Mouse (Mus musculus): ENCODE data around the gene Tbpl1. TPM values are rescaled to one million over a fixed set of nuclear protein-coding genes. Genes with fewer than 3 reads are reported as not detected.

Gene Tbpl1
- polyA plus RNA-seq, 1 experiment from 2014 or later, result 82.2 TPM

DNA sequence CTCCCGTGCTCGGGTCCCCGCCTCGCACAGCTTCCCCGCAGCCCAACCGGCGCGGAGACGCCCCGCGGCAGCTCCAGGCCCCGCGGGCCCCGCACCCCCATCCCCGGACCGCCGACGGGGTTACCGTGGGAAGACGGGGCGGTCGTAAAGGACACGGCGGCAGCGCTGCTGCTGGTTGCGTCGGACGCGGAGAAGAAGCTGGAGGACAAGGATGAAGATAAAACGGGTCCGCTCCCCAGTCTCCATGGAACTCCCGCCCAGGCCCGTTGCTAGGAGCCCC lies 806 bp downstream of the Tbpl1 start:
- Histone ChIP-seq H3K36me3 (no peaks in the 10 kb centered on the region), H3K9ac (peak overlapping the region; percentile 87), H3K4me3 (peak overlapping the region; percentile 92), H3K27me3 (no peaks in the 10 kb centered on the region), H3K4me2 (replicated peaks) (peak overlapping the region; percentile 84), H3K27ac (peak overlapping the region; percentile 80), H3K4me1 (peaks cover 26% of the 10 kb centered on the region), H3K9me3 (no peaks in the 10 kb centered on the region)
- ATAC-seq (ENCODE audit: insufficient number of reproducible peaks, insufficient read depth, low FRiP score, low TSS enrichment), result no peak; the same call in 1 of the 2 replicates
- 1% methylated on average over 33 of the region's 33 CpGs for WGBS

DNA sequence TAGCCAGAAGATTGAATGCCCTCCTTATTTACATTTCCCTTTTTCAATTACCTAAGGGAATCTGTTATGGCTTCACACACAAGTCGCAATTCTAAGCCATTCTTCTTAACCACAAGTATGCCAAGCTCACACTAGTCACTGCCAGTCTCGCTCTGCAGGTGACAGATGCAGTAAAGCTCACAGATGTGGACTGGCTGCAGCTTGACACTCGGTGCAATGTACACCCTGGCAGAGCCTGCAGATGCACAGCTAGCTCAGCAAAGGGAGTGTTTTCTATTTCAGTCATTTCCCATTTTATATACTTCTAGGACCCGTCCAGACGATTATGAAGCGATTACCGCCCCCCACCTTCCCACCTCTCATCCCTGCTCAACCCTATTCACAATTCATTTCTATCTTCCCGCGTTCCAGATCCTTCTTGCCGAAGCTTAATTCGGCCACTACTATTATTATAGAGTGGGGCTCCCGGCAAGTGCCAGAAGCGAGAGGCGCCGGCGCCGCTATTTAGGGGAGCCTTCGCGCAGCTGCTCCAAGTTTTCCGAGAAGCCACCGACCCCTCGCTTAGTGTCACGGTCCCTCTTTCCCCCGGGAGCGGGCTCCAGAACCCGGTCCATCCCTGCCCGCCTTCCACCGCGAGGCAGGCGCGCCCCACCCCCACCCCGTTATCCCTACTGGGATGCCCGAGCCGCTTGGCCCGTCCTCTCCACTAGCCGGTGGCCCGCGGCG lies 1.3 kb downstream of the Tbpl1 start:
- H3K27ac ChIP-seq, result peak overlapping the region; percentile 80
- H3K27me3 ChIP-seq, result no peaks in the 10 kb centered on the region
- no peaks in the 10 kb centered on the region for H3K36me3 ChIP-seq
- no peaks in the 10 kb centered on the region for H3K9me3 ChIP-seq
- H3K4me2 ChIP-seq (replicated peaks), result peak overlapping the region; percentile 84
- WGBS, result under 1% methylated on average over 39 of the region's 39 CpGs
- H3K4me3 ChIP-seq, result peak overlapping the region; percentile 92
- peak; percentile 58; the same call in 1 of the 2 replicates for ATAC-seq (ENCODE audit: insufficient number of reproducible peaks, insufficient read depth, low FRiP score, low TSS enrichment)
- peaks cover 26% of the 10 kb centered on the region for H3K4me1 ChIP-seq
- H3K9ac ChIP-seq, result peak overlapping the region; percentile 87

DNA sequence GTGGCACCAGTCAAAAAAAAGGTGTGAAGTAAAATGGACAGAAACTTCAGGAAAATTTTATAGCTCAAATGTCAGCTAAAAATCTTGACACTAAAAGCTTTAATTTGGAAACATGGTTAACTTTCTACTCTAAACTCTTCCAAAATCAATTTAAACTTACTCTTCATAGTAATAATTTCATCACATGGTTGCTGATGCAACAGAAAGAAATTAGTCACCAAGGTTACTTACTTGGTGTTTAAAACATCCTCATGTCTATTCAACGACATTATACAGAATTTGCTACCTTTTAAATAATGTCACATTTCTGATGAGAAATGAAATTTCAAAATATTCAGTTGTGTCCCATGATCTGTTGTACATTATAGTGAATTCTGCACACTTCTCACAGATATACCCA lies 3.5 kb downstream of the Tbpl1 start:
- no peak for ATAC-seq (ENCODE audit: insufficient number of reproducible peaks, insufficient read depth, low FRiP score, low TSS enrichment)
- H3K9ac ChIP-seq, result no peak overlapping the region
- no peaks in the 10 kb centered on the region for H3K9me3 ChIP-seq
- no peak overlapping the region for H3K27ac ChIP-seq
- H3K27me3 ChIP-seq, result no peaks in the 10 kb centered on the region
- WGBS, result 86% methylated on average over 1 of the region's 1 CpGs
- H3K36me3 ChIP-seq, result no peaks in the 10 kb centered on the region
- no peak overlapping the region for H3K4me3 ChIP-seq
- H3K4me2 ChIP-seq (replicated peaks), result no peak overlapping the region
- peaks cover 26% of the 10 kb centered on the region for H3K4me1 ChIP-seq

DNA sequence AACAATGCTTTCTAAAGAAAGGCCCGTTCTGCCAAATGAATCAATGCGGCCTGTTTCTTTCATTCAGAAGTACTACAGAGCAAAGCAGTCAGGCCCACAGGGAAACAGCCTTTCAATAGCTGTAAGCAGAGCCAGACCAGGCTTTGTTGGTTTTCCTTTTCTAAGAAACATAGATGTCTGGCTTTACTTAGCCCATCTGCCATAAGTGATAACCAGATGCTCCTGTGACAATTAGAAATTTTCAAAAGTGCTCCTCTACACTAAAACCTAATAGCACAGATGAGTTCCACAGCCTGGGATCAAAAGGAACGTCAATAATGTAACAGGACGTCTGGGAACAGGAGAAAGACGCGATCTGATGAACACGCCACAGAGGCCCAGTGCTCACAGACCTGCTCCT lies 5.4 kb downstream of the Tbpl1 start:
- Histone ChIP-seq H3K36me3 (no peaks in the 10 kb centered on the region), H3K4me1 (peaks cover 23% of the 10 kb centered on the region), H3K4me3 (no peak overlapping the region), H3K4me2 (replicated peaks) (no peak overlapping the region), H3K9me3 (no peaks in the 10 kb centered on the region), H3K9ac (no peak overlapping the region), H3K27me3 (no peaks in the 10 kb centered on the region), H3K27ac (no peak overlapping the region)
- no peak for ATAC-seq (ENCODE audit: insufficient number of reproducible peaks, insufficient read depth, low FRiP score, low TSS enrichment)
- WGBS, result 63% methylated on average over 7 of the region's 7 CpGs

DNA sequence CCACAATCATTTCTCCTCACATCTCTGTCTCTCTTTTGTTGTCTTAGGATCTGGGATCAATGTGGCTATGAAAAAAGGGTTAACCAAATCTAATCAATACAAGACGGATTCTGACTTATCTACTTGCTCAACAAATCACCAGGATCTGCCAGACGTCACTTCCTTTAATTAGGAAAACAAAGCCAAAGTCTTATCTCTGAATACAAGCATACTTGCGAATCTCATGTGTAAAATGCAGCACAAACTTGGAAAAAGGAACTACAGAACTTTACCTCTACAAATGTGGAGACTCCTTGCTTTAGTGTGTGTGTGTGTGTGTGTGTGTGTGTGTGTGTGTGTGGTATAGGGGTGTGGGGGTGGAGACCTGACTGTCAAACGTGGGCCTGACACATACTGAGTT lies 6.6 kb downstream of the Tbpl1 start:
- Histone ChIP-seq H3K9ac (no peak overlapping the region), H3K27me3 (no peaks in the 10 kb centered on the region), H3K27ac (no peak overlapping the region), H3K4me3 (no peak overlapping the region), H3K4me1 (peaks cover 21% of the 10 kb centered on the region), H3K36me3 (no peaks in the 10 kb centered on the region), H3K4me2 (replicated peaks) (no peak overlapping the region), H3K9me3 (no peaks in the 10 kb centered on the region)
- WGBS, result 61% methylated on average over 4 of the region's 4 CpGs
- no peak for ATAC-seq (ENCODE audit: insufficient number of reproducible peaks, insufficient read depth, low FRiP score, low TSS enrichment)

DNA sequence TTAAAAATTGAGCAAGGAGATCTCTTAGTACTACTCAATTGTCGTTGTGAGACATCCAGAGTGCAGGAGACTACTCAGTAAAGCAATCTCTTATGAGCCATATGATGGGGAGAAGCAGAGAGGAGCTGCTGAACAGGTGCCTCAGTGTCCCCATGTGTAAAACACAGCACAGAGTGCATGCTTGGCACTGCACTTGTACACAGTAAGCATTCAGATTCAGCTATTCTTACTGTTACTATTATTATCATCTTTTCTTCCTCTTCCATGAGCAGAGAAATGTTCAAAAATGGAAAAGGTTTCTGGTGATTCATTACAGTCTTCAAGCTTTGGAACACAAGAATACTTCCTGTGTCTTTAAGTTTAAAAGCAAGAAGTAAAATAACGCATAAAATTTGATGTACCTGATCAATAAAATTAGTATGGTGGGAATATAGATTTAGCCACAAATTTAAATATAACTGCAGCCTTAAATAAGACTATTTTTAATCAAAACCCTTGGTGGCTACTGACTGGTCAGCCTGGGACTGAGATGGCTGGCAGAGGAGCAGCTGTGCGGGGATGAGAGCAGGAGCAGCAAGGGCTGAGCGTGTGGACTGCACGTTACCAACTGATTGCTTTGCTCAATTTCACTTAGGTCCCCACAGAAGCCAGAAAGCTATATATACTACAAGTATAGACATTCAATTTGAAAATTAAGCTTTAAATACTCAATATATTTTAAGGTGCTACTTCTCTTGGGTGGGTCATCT lies 10.8 kb downstream of the Tbpl1 start:
- Histone ChIP-seq H3K4me2 (replicated peaks) (no peak overlapping the region), H3K27ac (no peak overlapping the region), H3K4me3 (no peak overlapping the region), H3K9ac (no peak overlapping the region), H3K4me1 (no peaks in the 10 kb centered on the region), H3K9me3 (no peaks in the 10 kb centered on the region), H3K27me3 (no peaks in the 10 kb centered on the region), H3K36me3 (no peaks in the 10 kb centered on the region)
- 90% methylated on average over 5 of the region's 5 CpGs for WGBS
- no peak for ATAC-seq (ENCODE audit: insufficient number of reproducible peaks, insufficient read depth, low FRiP score, low TSS enrichment)

DNA sequence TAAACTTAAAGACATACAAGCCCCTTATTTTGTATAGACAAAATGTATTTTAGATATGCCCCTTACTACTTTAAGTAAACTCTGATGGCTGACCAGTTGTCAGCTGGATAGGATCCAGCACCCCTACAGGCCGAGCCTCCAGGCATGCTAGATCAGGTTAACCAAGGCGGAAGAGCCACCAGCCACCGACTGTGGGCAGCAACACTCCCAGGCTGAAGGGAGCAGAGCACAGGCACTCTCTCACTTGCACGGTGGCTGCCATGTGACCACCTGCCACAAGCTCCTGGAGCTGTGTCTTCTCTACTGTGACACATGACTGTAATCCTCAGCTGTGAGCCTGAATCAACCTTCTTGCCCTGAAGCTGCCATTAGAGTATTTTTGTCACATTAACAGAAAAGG lies 13.3 kb downstream of the Tbpl1 start:
- Histone ChIP-seq H3K27me3 (no peaks in the 10 kb centered on the region), H3K4me2 (replicated peaks) (no peak overlapping the region), H3K36me3 (no peaks in the 10 kb centered on the region), H3K9ac (no peak overlapping the region), H3K27ac (no peak overlapping the region), H3K9me3 (no peaks in the 10 kb centered on the region), H3K4me3 (no peak overlapping the region), H3K4me1 (peaks cover 4% of the 10 kb centered on the region; the same call in 1 of the 2 replicates)
- ATAC-seq (ENCODE audit: insufficient number of reproducible peaks, insufficient read depth, low FRiP score, low TSS enrichment), result no peak
- 57% methylated on average over 4 of the region's 4 CpGs for WGBS

DNA sequence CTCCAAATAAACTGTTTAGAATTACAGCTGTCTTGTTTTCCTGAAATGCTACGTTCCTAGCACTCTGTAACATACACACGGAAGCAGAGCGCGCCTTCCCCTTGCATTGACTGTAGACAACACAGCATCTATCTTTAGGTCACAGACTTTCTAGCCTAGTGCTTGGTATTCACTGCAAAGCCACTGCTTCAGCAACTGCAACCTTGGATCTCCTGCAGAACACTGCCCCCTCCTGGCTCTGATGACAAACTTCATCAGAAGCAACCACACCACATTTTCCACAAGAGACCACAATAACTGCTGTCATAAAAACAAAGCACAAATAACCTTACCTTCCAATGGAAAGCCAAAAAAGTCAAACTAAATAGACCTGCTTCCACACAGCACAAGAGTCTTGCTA lies 17.2 kb downstream of the Tbpl1 start:
- no peak overlapping the region for H3K27ac ChIP-seq
- H3K4me1 ChIP-seq, result peaks cover 4% of the 10 kb centered on the region; the same call in 1 of the 2 replicates
- H3K4me2 ChIP-seq (replicated peaks), result no peak overlapping the region
- H3K27me3 ChIP-seq, result no peaks in the 10 kb centered on the region
- WGBS, result 80% methylated on average over 4 of the region's 4 CpGs
- H3K36me3 ChIP-seq, result peaks cover 8% of the 10 kb centered on the region
- no peak overlapping the region for H3K4me3 ChIP-seq
- H3K9me3 ChIP-seq, result no peaks in the 10 kb centered on the region
- H3K9ac ChIP-seq, result no peak overlapping the region
- no peak for ATAC-seq (ENCODE audit: insufficient number of reproducible peaks, insufficient read depth, low FRiP score, low TSS enrichment)

DNA sequence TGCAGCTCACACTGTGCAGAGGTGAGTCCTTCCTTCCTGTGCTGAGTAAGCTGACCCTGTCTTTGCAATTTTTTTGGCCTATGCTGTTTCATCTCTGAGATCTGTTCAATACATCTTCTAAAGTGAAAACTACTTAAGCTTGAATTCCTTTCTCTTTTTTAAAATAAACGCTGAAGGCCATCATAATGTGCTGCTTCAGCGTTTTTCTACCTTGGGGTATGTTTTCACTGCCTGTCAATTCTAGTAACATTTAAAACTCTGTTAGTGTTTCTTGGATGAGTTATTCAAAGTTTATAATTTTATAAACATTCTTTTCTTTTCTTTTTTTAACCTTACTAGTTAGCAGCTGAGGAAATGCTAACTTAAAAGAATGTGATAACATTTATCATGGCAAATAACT lies 18.8 kb downstream of the Tbpl1 start:
- H3K27me3 ChIP-seq, result no peaks in the 10 kb centered on the region
- 59% methylated on average over 2 of the region's 2 CpGs for WGBS
- H3K9me3 ChIP-seq, result no peaks in the 10 kb centered on the region
- H3K4me1 ChIP-seq, result peaks cover 4% of the 10 kb centered on the region; the same call in 1 of the 2 replicates
- no peak for ATAC-seq (ENCODE audit: insufficient number of reproducible peaks, insufficient read depth, low FRiP score, low TSS enrichment)
- H3K27ac ChIP-seq, result no peak overlapping the region
- no peak overlapping the region for H3K9ac ChIP-seq
- H3K36me3 ChIP-seq, result peaks cover 22% of the 10 kb centered on the region
- H3K4me2 ChIP-seq (replicated peaks), result no peak overlapping the region
- no peak overlapping the region for H3K4me3 ChIP-seq

DNA sequence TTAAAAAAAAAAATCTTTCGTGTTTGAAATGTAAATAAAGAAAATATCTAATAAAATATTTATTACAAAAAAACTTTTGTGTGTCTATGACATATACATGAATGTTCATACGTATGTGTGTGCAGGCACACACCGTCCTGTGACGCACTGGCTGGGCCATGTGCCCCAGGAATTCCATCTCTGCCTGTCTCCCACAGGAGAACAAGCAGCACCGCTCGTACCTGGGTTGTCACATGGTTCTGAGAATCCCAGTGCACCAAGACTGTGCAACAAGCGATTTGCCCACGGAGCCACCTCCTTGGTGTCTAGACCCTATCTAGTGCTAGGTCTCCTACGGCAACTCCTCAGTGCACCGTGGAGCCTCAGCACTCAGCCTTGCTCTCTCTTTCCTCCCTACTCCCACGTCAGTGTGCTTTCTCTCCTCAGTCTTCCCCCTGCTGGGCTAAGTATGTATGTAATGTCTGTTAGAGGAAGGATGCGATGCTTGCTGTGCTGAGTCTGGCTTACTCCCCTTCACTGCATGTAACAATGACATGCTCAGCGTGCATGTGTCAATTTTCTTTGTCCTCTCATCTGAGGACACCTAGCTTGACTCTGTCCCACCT lies 21.5 kb downstream of the Tbpl1 start:
- Histone ChIP-seq H3K4me3 (no peak overlapping the region), H3K36me3 (peaks cover 40% of the 10 kb centered on the region), H3K9ac (no peak overlapping the region), H3K4me1 (peaks cover 4% of the 10 kb centered on the region; the same call in 1 of the 2 replicates), H3K27ac (no peak overlapping the region), H3K4me2 (replicated peaks) (no peak overlapping the region), H3K9me3 (no peaks in the 10 kb centered on the region), H3K27me3 (no peaks in the 10 kb centered on the region)
- 88% methylated on average over 13 of the region's 13 CpGs for WGBS
- no peak for ATAC-seq (ENCODE audit: insufficient number of reproducible peaks, insufficient read depth, low FRiP score, low TSS enrichment)

DNA sequence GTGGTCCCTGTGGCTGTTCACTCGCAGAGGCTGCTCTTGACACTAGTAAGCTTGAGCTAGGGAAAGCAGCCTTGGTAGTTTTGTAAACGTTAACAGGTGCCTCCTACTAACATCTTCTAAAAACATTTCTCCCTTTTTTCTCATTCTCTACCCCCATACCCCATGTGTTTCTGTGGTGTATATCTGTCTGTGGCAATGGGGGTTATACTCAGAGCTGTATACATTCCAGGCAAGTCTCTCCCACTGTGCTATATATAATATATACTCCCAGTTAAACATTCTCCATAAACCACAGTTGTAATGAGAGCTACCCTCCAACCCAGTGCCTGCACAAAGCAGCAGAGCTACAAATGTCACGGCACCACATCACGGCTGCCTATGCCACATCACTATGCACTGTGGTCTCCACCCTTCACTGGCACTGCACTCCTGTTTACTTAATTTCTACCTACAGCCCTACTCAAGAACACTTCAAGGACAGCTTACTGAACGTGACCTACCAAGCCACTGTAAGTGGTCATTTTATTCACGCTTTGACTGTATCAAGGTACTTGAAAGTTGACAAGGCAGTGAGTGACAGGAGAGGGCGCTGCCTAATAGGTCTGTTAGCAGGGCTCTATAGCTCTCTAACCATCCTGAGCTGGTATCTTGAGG lies 23.4 kb downstream of the Tbpl1 start:
- H3K27ac ChIP-seq, result no peak overlapping the region
- no peaks in the 10 kb centered on the region for H3K9me3 ChIP-seq
- no peak overlapping the region for H3K9ac ChIP-seq
- H3K36me3 ChIP-seq, result peaks cover 43% of the 10 kb centered on the region
- no peak overlapping the region for H3K4me2 ChIP-seq (replicated peaks)
- no peaks in the 10 kb centered on the region for H3K4me1 ChIP-seq
- no peaks in the 10 kb centered on the region for H3K27me3 ChIP-seq
- no peak; the same call in 1 of the 2 replicates for ATAC-seq (ENCODE audit: insufficient number of reproducible peaks, insufficient read depth, low FRiP score, low TSS enrichment)
- 90% methylated on average over 7 of the region's 7 CpGs for WGBS
- no peak overlapping the region for H3K4me3 ChIP-seq

Measured in embryonic facial prominence, embryonic 12.5 days (tissue).